Mouse (Mus musculus): ENCODE data around the gene Hist2h2aa2. TPM values are rescaled to one million over a fixed set of nuclear protein-coding genes. Genes with fewer than 3 reads are reported as not detected.
"Not testable (repeated sequence)": the region's sequence is repeated elsewhere in the genome, so short reads cannot be mapped to it uniquely, and the experiment has no call there.

Gene Hist2h2aa2
- total RNA-seq, 1 experiment = 2,531 TPM

- no peaks in the 10 kb centered on the region for H3K36me3 ChIP-seq (ENCODE audit: control insufficient read depth, insufficient read depth, low read length, poor library complexity, severe bottlenecking)
- DNase-seq (ENCODE audit: low read depth, low spot score) = peak; percentile 95
- peaks cover 3 to 5% of the 10 kb centered on the region in 2 experiments; a peak in 3 of 4 replicates for H3K4me1 ChIP-seq (ENCODE audit: control insufficient read depth in 2 of 2, insufficient read depth in 2 of 2, low read length in 2 of 2, poor library complexity in 1 of 2)
- peak; percentile 54; the same call in 1 of the 2 replicates for TF ChIP-seq HCFC1 (IDR thresholded peaks at IDR 0.05; ENCODE audit: borderline replicate concordance, insufficient read depth, low read length)
- no peak; the same call in 1 of the 2 replicates for TF ChIP-seq CHD2 (IDR thresholded peaks at IDR 0.05; ENCODE audit: low read depth, low read length)
- peak; percentile 82 for TF ChIP-seq MAFK (IDR thresholded peaks at IDR 0.05; ENCODE audit: insufficient read depth, low read depth, low read length)
- no peak for TF ChIP-seq ZNF384 (IDR thresholded peaks at IDR 0.05; ENCODE audit: low read depth, low read length)
- no peak for TF ChIP-seq ZC3H11A (IDR thresholded peaks at IDR 0.05; ENCODE audit: borderline replicate concordance, low read depth, low read length)
- H3K27ac ChIP-seq (ENCODE audit: insufficient read depth, low read depth, low read length, poor library complexity, severe bottlenecking) = peak within 1 kb of the TSS; percentile 89
- H3K4me3 ChIP-seq (ENCODE audit: insufficient read depth in 1 of 2, low read depth in 1 of 2, low read length in 2 of 2, poor library complexity in 1 of 2, severe bottlenecking in 1 of 2) = peak within 1 kb of the TSS; percentile 61 to 81
- H3K9me3 ChIP-seq (ENCODE audit: control insufficient read depth, insufficient read depth, low read depth, low read length) = no peaks in the 10 kb centered on the region
- peak within 1 kb of the TSS; percentile 84 for H3K9ac ChIP-seq (ENCODE audit: insufficient read depth, low read depth, low read length, poor library complexity, severe bottlenecking)
- in situ Hi-C loops (cut with MboI; ENCODE audit: low sequenced_read_pairs in 2 of 2, unreplicated experiment in 2 of 2) = no loop called here
Measured at GRCm38 (mm10) chr3:96269511-96270474, 29.7 kb upstream of the Hist2h2aa2 start, which contains the start of gene Hist2h2bb. TSS of gene Hist2h2bb (plus strand) at chr3:96269752.

GRCm38 (mm10) chr3:96268776-96269378 lies 28.8 kb upstream of the Hist2h2aa2 start:
- H3K4me3 ChIP-seq (ENCODE audit: insufficient read depth in 1 of 2, low read depth in 1 of 2, low read length in 2 of 2, poor library complexity in 1 of 2, severe bottlenecking in 1 of 2) = peak overlapping the region; percentile 61 to 62
- in situ Hi-C loops (cut with MboI; ENCODE audit: low sequenced_read_pairs in 2 of 2, unreplicated experiment in 2 of 2); DNase-seq (ENCODE audit: low read depth, low spot score); H3K36me3 ChIP-seq (ENCODE audit: control insufficient read depth, insufficient read depth, low read length, poor library complexity, severe bottlenecking); H3K4me1 ChIP-seq (ENCODE audit: control insufficient read depth in 2 of 2, insufficient read depth in 2 of 2, low read length in 2 of 2, poor library complexity in 1 of 2); H3K9me3 ChIP-seq (ENCODE audit: control insufficient read depth, insufficient read depth, low read depth, low read length): not testable (repeated sequence)
- peak overlapping the region; percentile 76 for H3K9ac ChIP-seq (ENCODE audit: insufficient read depth, low read depth, low read length, poor library complexity, severe bottlenecking)
- H3K27ac ChIP-seq (ENCODE audit: insufficient read depth, low read depth, low read length, poor library complexity, severe bottlenecking) = peak overlapping the region; percentile 74

GRCm38 (mm10) chr3:96268051-96268775 lies 28.1 kb upstream of the Hist2h2aa2 start, which contains the start of gene Hist2h3b:
TSS of gene Hist2h3b (plus strand) at chr3:96268654.
- no peak for TF ChIP-seq ZC3H11A (IDR thresholded peaks at IDR 0.05; ENCODE audit: borderline replicate concordance, low read depth, low read length)
- TF ChIP-seq ZNF384 (IDR thresholded peaks at IDR 0.05; ENCODE audit: low read depth, low read length) = no peak
- TF ChIP-seq MAFK (IDR thresholded peaks at IDR 0.05; ENCODE audit: insufficient read depth, low read depth, low read length) = no peak
- TF ChIP-seq CHD2 (IDR thresholded peaks at IDR 0.05; ENCODE audit: low read depth, low read length) = no peak
- no peak for TF ChIP-seq HCFC1 (IDR thresholded peaks at IDR 0.05; ENCODE audit: borderline replicate concordance, insufficient read depth, low read length)
- Histone ChIP-seq H3K27ac (ENCODE audit: insufficient read depth, low read depth, low read length, poor library complexity, severe bottlenecking) (peak within 1 kb of the TSS; percentile 74), H3K4me1 (ENCODE audit: control insufficient read depth in 2 of 2, insufficient read depth in 2 of 2, low read length in 2 of 2, poor library complexity in 1 of 2) (peaks cover 2 to 5% of the 10 kb centered on the region in 2 experiments; a peak in 2 of 4 replicates), H3K4me3 (ENCODE audit: insufficient read depth in 1 of 2, low read depth in 1 of 2, low read length in 2 of 2, poor library complexity in 1 of 2, severe bottlenecking in 1 of 2) (peak within 1 kb of the TSS; percentile 61 to 62), H3K36me3 (ENCODE audit: control insufficient read depth, insufficient read depth, low read length, poor library complexity, severe bottlenecking) (no peaks in the 10 kb centered on the region), H3K9ac (ENCODE audit: insufficient read depth, low read depth, low read length, poor library complexity, severe bottlenecking) (peak within 1 kb of the TSS; percentile 76), H3K9me3 (ENCODE audit: control insufficient read depth, insufficient read depth, low read depth, low read length) (no peaks in the 10 kb centered on the region)
- DNase-seq (ENCODE audit: low read depth, low spot score) = peak; percentile 65
- in situ Hi-C loops (cut with MboI; ENCODE audit: low sequenced_read_pairs in 2 of 2, unreplicated experiment in 2 of 2) = no loop called here

DNA sequence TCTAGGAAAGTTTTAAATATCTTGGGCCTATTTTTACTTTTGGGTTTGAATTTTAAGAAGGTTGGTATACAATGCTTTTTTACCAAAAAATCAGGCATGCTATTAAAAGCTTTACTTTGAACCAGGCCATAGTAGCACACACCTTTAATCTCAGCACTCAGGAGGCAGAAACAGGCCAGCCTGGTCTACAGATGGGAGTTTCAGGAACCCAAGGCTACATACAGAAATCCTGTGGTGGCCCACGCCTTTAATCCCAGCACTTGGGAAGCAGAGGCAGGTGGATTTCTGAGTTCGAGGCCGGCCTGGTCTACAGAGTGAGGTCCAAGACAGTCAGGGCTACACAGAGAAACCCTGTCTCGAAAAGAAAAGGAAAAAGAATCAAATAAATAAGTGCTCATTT lies 27.5 kb upstream of the Hist2h2aa2 start:
- Histone ChIP-seq H3K9ac (ENCODE audit: insufficient read depth, low read depth, low read length, poor library complexity, severe bottlenecking) (peak overlapping the region; percentile 26; the same call in 1 of the 2 replicates), H3K9me3 (ENCODE audit: control insufficient read depth, insufficient read depth, low read depth, low read length) (no peaks in the 10 kb centered on the region), H3K4me1 (ENCODE audit: control insufficient read depth in 2 of 2, insufficient read depth in 2 of 2, low read length in 2 of 2, poor library complexity in 1 of 2) (peaks cover 2 to 5% of the 10 kb centered on the region in 2 experiments; a peak in 2 of 4 replicates), H3K36me3 (ENCODE audit: control insufficient read depth, insufficient read depth, low read length, poor library complexity, severe bottlenecking) (no peaks in the 10 kb centered on the region), H3K27ac (ENCODE audit: insufficient read depth, low read depth, low read length, poor library complexity, severe bottlenecking) (no peak overlapping the region; the same call in 1 of the 2 replicates), H3K4me3 (ENCODE audit: insufficient read depth in 1 of 2, low read depth in 1 of 2, low read length in 2 of 2, poor library complexity in 1 of 2, severe bottlenecking in 1 of 2) (no peak overlapping the region)
- TF ChIP-seq HCFC1 (IDR thresholded peaks at IDR 0.05; ENCODE audit: borderline replicate concordance, insufficient read depth, low read length) = no peak
- no peak for TF ChIP-seq CHD2 (IDR thresholded peaks at IDR 0.05; ENCODE audit: low read depth, low read length)
- no peak for TF ChIP-seq ZC3H11A (IDR thresholded peaks at IDR 0.05; ENCODE audit: borderline replicate concordance, low read depth, low read length)
- no peak for TF ChIP-seq ZNF384 (IDR thresholded peaks at IDR 0.05; ENCODE audit: low read depth, low read length)
- no peak for TF ChIP-seq MAFK (IDR thresholded peaks at IDR 0.05; ENCODE audit: insufficient read depth, low read depth, low read length)
- no peak for DNase-seq (ENCODE audit: low read depth, low spot score)
- in situ Hi-C loops (cut with MboI; ENCODE audit: low sequenced_read_pairs in 2 of 2, unreplicated experiment in 2 of 2) = no loop called here

All from ES-E14 (cell line).